Mouse (Mus musculus) C2C12 (cell line): ENCODE results near the gene Bcam. TPM values are rescaled to one million over a fixed set of nuclear protein-coding genes. Genes with fewer than 3 reads are reported as not detected.

ENCODE experiments used
- H3K27me3 ChIP-seq: one replicate; pipeline ENCODE4 v1.6.1; 2011; ENCODE audit not compliant: control insufficient read depth, insufficient read depth, insufficient read length
- H3K36me3 ChIP-seq: one replicate; pipeline ENCODE4 v1.6.1; 2011; ENCODE audit not compliant: control insufficient read depth, insufficient read depth
- H3K4me3 ChIP-seq: one replicate; pipeline ENCODE4 v1.5.1; 2011; ENCODE audit warnings: mild to moderate bottlenecking, control low read depth; ENCODE audit not compliant: poor library complexity, insufficient read depth, severe bottlenecking
- H3K79me2 ChIP-seq: one replicate; pipeline ENCODE4 v1.6.1; 2011; ENCODE audit not compliant: control insufficient read depth, insufficient read depth
- H3K79me3 ChIP-seq: one replicate; pipeline ENCODE4 v1.6.1; 2011; ENCODE audit warnings: low read depth, control low read depth
- H3ac ChIP-seq: one replicate; pipeline ENCODE3; 2011; ENCODE audit warnings: low read depth; ENCODE audit not compliant: control insufficient read depth, insufficient read length
- CEBPB ChIP-seq: IDR thresholded peaks from one replicate; pipeline ENCODE4 v1.6.1; 2011; ENCODE audit warnings: low read depth, mild to moderate bottlenecking, control low read depth, moderate library complexity
- CTCF ChIP-seq: IDR thresholded peaks from one replicate; pipeline ENCODE4 v1.5.1; 2011; ENCODE audit not compliant: control insufficient read depth, insufficient read depth, insufficient read length
- FOSL1 ChIP-seq: IDR thresholded peaks from one replicate; pipeline ENCODE4 v1.8.0; 2011; ENCODE audit warnings: mild to moderate bottlenecking, low read length; ENCODE audit not compliant: poor library complexity, insufficient read depth, severe bottlenecking
- MAX ChIP-seq: IDR thresholded peaks from one replicate; pipeline ENCODE4 v1.6.1; 2011; ENCODE audit warnings: mild to moderate bottlenecking, control low read depth
- MYOD1 ChIP-seq: IDR thresholded peaks from one replicate; pipeline ENCODE4 v1.6.1; 2011; ENCODE audit warnings: low read depth; ENCODE audit not compliant: control insufficient read depth, insufficient read length
- MYOG ChIP-seq: IDR thresholded peaks from one replicate; pipeline ENCODE4 v1.6.1; 2011; ENCODE audit not compliant: control insufficient read depth, insufficient read length; ENCODE audit errors: extremely low read depth
- USF1 ChIP-seq: IDR thresholded peaks from one replicate; pipeline ENCODE4 v1.6.1; 2011; ENCODE audit warnings: low read depth, mild to moderate bottlenecking, control low read depth, moderate library complexity
- polyA plus RNA-seq: library from polyadenylated mRNA; unstranded; fragments of >200 nt; fragmentation: generic; extraction: Trizol; gene quantifications from one replicate; pipeline ENCODE4 v1.2.1, GENCODE M21; 2012; ENCODE audit warnings: missing spikeins

Bcam gene
- polyA plus RNA-seq, 1 experiment: 1.7 TPM

GRCm38 (mm10) chr7:19752652-19753051 is 18.2 kb downstream of the Bcam start:
- no peak for TF ChIP-seq MYOG
- no peak overlapping the region for H3K4me3 ChIP-seq
- no peaks in the 10 kb centered on the region for H3K27me3 ChIP-seq
- no peaks in the 10 kb centered on the region for H3K36me3 ChIP-seq
- H3ac ChIP-seq: no peak overlapping the region
- H3K79me3 ChIP-seq: no peaks in the 10 kb centered on the region
- H3K79me2 ChIP-seq: no peaks in the 10 kb centered on the region

DNA sequence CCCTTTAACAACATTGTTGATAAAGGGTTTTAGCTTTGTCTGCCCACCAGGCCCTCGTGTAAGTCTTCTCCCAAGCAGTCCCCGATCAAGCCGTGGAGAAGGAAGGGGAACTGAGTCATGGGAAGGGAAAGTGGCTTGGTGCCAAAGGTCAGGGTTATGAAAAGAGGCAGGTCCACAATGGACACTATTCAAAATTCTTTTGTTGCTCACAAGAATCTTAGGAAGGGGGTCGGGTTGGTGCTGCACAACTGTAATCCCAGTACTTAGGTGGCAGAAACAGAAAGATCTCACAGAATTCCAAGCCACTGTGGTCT is 19.8 kb downstream of the Bcam start:
- Histone ChIP-seq H3K36me3 (no peaks in the 10 kb centered on the region), H3K79me3 (no peaks in the 10 kb centered on the region)
- TF ChIP-seq MYOD1: no peak
- TF ChIP-seq MYOG: no peak
- TF ChIP-seq FOSL1: no peak
- no peak for TF ChIP-seq CEBPB
- TF ChIP-seq MAX: no peak
- no peak for TF ChIP-seq CTCF
- no peak for TF ChIP-seq USF1

DNA sequence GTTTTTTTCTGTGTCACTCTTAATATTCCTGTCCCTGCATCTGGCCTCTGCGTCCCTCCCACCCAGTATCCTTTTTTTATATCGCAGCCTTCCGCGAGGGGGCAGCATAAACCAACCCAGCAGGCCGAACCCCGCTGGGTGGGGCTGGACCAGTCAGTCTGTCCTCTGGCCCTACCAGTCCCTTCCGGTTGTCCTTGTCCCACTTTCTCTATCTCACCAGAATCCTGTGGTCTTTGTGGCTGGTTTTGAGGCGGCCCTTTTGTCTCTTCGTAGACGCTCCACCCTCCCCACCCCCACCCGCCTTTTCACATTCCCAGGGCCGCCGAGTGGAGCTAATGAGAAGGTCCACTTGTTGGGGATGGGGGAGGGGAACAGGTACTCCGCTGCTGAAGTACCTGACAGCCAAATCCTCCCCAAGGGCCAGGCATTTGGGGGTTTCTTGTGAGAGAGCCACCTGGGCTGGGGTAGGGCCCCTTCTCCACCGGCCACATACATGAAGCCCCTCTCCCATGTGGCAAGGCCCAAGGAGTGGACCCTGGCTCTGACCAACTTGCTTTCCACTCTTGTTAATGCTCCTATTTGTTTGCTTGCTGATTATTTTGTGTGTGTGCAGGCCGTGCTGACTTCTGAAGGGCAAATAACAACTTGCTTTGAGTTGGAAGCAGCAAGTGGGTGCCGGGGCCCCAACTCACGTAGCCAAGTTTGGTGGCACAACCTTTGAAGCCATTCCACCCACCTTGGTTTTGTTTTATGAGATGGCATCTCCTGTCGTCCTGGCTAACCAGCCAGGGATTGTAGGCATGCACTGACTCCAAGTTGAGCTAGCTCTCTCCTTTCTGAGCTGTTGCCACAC is 20.4 kb downstream of the Bcam start, which contains the start of gene Nectin2:
Gene Nectin2, minus strand, starts transcription at position 267 of the 853 bp plus-strand sequence.
- H3K4me3 ChIP-seq: peak within 1 kb of the TSS; percentile 42
- peak within 1 kb of the TSS; percentile 92 for H3ac ChIP-seq
- no peaks in the 10 kb centered on the region for H3K79me3 ChIP-seq
- H3K36me3 ChIP-seq: no peaks in the 10 kb centered on the region
- H3K27me3 ChIP-seq: no peaks in the 10 kb centered on the region
- no peaks in the 10 kb centered on the region for H3K79me2 ChIP-seq
- TF ChIP-seq MAX (no peak), MYOG (no peak), CTCF (peak; percentile 43), USF1 (no peak), MYOD1 (no peak), FOSL1 (no peak), CEBPB (no peak)

More for the DNA sequence above, 19.8 kb downstream of the Bcam start:
- Histone ChIP-seq H3K79me2 (no peaks in the 10 kb centered on the region), H3ac (no peak overlapping the region), H3K4me3 (no peak overlapping the region), H3K27me3 (no peaks in the 10 kb centered on the region)

DNA sequence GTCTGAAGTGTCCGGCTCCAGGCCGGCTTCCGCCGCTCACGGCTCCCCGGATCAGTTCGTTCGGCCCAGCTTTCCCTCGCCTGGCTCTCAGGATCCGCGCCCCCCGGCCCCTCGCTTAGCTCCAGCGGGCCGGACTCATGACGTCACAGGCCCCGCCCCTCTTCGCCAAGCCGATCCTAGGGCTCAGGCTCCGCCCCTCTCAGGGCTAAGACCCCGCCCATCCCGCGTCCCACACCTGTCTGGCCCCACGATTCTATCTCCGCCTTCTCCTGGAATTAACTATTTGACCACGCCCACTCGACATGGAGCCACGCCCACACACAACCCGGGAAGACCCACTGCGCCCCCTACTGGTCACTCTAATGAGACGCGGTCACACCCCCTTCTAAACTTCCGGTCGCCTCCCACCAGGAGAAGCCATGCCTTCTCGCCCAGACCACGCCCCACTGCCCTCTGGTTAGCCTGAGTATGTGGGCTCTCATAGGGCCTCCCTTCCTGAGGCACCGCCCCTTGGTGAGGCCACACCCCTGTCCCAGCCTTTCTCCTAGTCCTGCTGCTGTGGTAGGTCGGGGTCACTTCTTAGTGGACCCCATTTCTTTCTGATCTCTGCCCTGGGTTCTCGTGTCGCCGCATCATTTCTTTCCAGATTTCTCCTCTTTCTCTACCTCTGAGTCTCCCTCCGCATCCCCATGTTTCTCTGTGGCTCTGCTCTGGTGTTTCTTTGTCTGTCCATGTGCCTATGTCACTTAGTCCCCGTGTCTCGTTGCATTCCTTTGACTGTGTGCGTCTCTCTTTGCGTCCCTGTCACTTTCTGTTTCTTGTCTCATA is 21.2 kb downstream of the Bcam start:
- Histone ChIP-seq H3ac (peak overlapping the region; percentile 92), H3K79me2 (no peaks in the 10 kb centered on the region), H3K4me3 (peak overlapping the region; percentile 42), H3K27me3 (no peaks in the 10 kb centered on the region), H3K36me3 (no peaks in the 10 kb centered on the region), H3K79me3 (no peaks in the 10 kb centered on the region)
- TF ChIP-seq CEBPB (no peak), MYOD1 (peak; percentile 37), CTCF (peak; percentile 76)

GRCm38 (mm10) chr7:19748219-19749195 is 22.3 kb downstream of the Bcam start:
- H3ac ChIP-seq: peak overlapping the region; percentile 92
- H3K4me3 ChIP-seq: peak overlapping the region; percentile 42
- no peaks in the 10 kb centered on the region for H3K79me2 ChIP-seq
- H3K79me3 ChIP-seq: no peaks in the 10 kb centered on the region
- H3K36me3 ChIP-seq: no peaks in the 10 kb centered on the region
- no peak for TF ChIP-seq MYOG
- TF ChIP-seq MAX: no peak
- no peak for TF ChIP-seq USF1
- TF ChIP-seq MYOD1: no peak
- no peak for TF ChIP-seq FOSL1
- TF ChIP-seq CTCF: no peak
- no peak for TF ChIP-seq CEBPB
- no peaks in the 10 kb centered on the region for H3K27me3 ChIP-seq
